Mouse (Mus musculus): ENCODE data around the gene Elp1. TPM values are rescaled to one million over a fixed set of nuclear protein-coding genes. Genes with fewer than 3 reads are reported as not detected.

The Elp1 gene
- polyA plus RNA-seq, 1 experiment from 2014 or later = 78.2 TPM

DNA sequence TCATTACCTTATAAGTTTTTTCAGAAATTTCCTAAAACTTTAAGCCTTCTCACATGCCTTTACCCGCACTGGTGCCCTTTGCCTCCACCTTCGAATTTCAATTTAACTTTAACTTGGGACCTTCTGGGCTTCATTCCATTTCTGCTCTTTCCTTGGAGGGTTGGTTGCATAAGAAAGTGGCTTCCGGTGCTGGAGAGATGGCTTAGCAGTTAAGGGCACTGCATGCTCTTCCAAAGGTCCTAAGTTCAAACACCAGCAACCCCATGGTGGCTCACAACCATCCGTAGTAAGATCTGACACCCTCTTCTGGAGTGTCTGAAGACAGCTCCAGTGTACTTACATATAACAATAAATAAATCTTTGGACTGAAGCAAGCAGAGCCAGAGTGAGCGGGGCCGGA is 78.9 kb downstream of the Elp1 start:
- no peaks in the 10 kb centered on the region for H3K9me3 ChIP-seq (replicated peaks; ENCODE audit: control insufficient read depth, low read length)
- no peak for ATAC-seq
- H3K27me3 ChIP-seq (replicated peaks; ENCODE audit: control insufficient read depth, insufficient read depth, low read length) = no peaks in the 10 kb centered on the region
- H3K4me1 ChIP-seq (ENCODE audit: control insufficient read depth, insufficient read depth, low read length) = no peaks in the 10 kb centered on the region
- H3K4me3 ChIP-seq (ENCODE audit: low read depth, low read length) = no peak overlapping the region
- H3K4me2 ChIP-seq (ENCODE audit: low read length) = no peak overlapping the region
- H3K9ac ChIP-seq (ENCODE audit: low read length) = no peak overlapping the region
- H3K27ac ChIP-seq (ENCODE audit: low read depth, low read length) = no peak overlapping the region
- DNase-seq (ENCODE audit: low spot score) = no peak
- 95% methylated on average over 6 of the region's 6 CpGs for WGBS
- H3K36me3 ChIP-seq (ENCODE audit: control insufficient read depth, insufficient read depth, low read length) = no peaks in the 10 kb centered on the region

DNA sequence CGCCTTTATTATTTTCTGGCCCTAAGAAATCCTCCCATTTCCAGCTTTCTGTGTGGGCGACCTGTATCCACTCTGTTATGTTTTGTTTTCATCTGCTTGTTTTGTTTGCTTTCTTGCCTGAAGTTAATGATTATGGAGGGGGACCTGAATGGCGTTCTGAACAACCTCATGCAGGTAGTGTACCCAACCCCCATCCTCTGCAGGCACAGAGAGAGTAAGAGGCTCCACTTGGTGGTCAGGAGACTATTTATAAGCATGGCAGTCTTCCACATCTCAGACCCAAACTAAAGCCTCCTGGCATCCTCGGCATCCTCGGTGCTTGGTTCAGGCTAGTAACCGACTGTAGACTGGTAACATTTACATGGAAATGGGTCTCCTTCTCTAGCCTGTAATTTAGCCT is 79.8 kb downstream of the Elp1 start:
- Histone ChIP-seq H3K4me3 (ENCODE audit: low read depth, low read length) (no peak overlapping the region), H3K4me1 (ENCODE audit: control insufficient read depth, insufficient read depth, low read length) (no peaks in the 10 kb centered on the region), H3K9me3 (replicated peaks; ENCODE audit: control insufficient read depth, low read length) (no peaks in the 10 kb centered on the region), H3K27me3 (replicated peaks; ENCODE audit: control insufficient read depth, insufficient read depth, low read length) (no peaks in the 10 kb centered on the region), H3K27ac (ENCODE audit: low read depth, low read length) (no peak overlapping the region), H3K9ac (ENCODE audit: low read length) (no peak overlapping the region), H3K4me2 (ENCODE audit: low read length) (no peak overlapping the region), H3K36me3 (ENCODE audit: control insufficient read depth, insufficient read depth, low read length) (no peaks in the 10 kb centered on the region)
- WGBS = 71% methylated on average over 6 of the region's 6 CpGs
- DNase-seq (ENCODE audit: low spot score) (no peak), ATAC-seq (no peak)

DNA sequence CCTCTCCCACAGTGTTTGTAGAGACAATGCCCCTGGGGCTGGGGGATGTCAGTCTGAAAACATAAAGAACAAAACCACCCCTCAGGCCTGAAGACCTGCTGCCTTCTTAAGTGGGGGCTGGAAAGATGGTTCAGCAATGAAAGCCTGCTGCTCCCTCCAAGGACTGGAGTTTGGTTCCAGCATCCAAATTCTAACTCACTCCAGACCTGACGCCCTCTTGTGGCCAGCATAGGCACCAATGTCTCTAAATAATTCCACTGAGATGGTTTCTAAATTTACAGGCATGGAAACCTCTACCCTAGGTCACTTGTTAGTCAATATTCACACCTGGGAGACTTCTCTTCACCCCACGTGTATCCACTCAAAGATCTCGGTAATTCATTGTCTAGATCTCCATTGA is 80.7 kb downstream of the Elp1 start:
- Histone ChIP-seq H3K9me3 (replicated peaks; ENCODE audit: control insufficient read depth, low read length) (no peaks in the 10 kb centered on the region), H3K4me1 (ENCODE audit: control insufficient read depth, insufficient read depth, low read length) (no peaks in the 10 kb centered on the region), H3K27me3 (replicated peaks; ENCODE audit: control insufficient read depth, insufficient read depth, low read length) (no peaks in the 10 kb centered on the region), H3K36me3 (ENCODE audit: control insufficient read depth, insufficient read depth, low read length) (no peaks in the 10 kb centered on the region), H3K4me2 (ENCODE audit: low read length) (no peak overlapping the region), H3K4me3 (ENCODE audit: low read depth, low read length) (no peak overlapping the region), H3K9ac (ENCODE audit: low read length) (no peak overlapping the region), H3K27ac (ENCODE audit: low read depth, low read length) (no peak overlapping the region)
- WGBS = 34% methylated on average over 3 of the region's 3 CpGs
- ATAC-seq (no peak), DNase-seq (ENCODE audit: low spot score) (peak; percentile 23)

DNA sequence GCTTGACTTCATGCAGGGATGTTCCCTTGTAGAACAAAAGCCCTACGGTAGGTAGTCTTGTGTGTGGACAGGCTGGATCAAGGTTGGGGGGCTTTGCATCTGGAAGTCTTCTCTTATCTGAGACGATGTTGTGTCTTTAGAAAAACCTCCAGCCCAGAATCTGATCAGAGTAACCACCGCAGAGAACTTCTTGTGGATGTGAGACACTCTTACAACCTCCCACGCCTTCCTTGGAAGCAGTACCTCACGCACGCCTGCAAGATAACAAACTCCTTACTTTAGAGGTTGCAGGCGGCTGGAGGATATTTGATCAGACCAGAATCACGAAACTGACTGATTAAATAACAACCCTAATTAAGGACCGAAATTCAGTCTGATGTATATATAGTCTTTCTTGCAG is 81.7 kb downstream of the Elp1 start:
- 91% methylated on average over 9 of the region's 9 CpGs for WGBS
- DNase-seq (ENCODE audit: low spot score) = no peak

DNA sequence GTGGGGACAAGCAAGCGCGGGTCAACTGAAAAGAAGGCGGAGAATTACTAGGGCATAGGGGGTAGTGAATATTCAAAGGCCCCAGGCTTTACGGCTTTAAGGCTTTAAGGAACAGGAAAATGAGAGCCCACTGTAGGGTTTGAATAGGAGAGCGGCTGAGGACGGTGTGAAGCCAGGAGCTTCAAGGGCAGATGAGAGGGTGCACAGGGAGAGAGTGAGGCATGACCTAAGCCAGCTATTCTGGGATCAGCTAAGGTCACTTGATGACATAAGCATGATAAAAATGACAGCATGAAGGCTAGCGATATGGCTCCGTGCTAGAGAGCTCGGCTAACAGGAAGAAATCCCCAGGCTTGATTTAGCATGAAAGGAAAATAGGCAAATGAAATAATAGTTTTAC is 82.7 kb downstream of the Elp1 start:
- 66% methylated on average over 9 of the region's 9 CpGs for WGBS
- DNase-seq (ENCODE audit: low spot score) (no peak), ATAC-seq (no peak)
- H3K4me3 ChIP-seq (ENCODE audit: low read depth, low read length) = no peak overlapping the region
- H3K27me3 ChIP-seq (replicated peaks; ENCODE audit: control insufficient read depth, insufficient read depth, low read length) = no peaks in the 10 kb centered on the region
- no peaks in the 10 kb centered on the region for H3K9me3 ChIP-seq (replicated peaks; ENCODE audit: control insufficient read depth, low read length)
- H3K4me1 ChIP-seq (ENCODE audit: control insufficient read depth, insufficient read depth, low read length) = no peaks in the 10 kb centered on the region
- no peak overlapping the region for H3K27ac ChIP-seq (ENCODE audit: low read depth, low read length)
- H3K36me3 ChIP-seq (ENCODE audit: control insufficient read depth, insufficient read depth, low read length) = no peaks in the 10 kb centered on the region
- H3K9ac ChIP-seq (ENCODE audit: low read length) = no peak overlapping the region
- H3K4me2 ChIP-seq (ENCODE audit: low read length) = no peak overlapping the region

More for the DNA sequence above, 81.7 kb downstream of the Elp1 start:
- H3K9ac ChIP-seq (ENCODE audit: low read length) = no peak overlapping the region
- ATAC-seq = no peak
- no peaks in the 10 kb centered on the region for H3K4me1 ChIP-seq (ENCODE audit: control insufficient read depth, insufficient read depth, low read length)
- H3K4me2 ChIP-seq (ENCODE audit: low read length) = no peak overlapping the region
- H3K9me3 ChIP-seq (replicated peaks; ENCODE audit: control insufficient read depth, low read length) = no peaks in the 10 kb centered on the region
- H3K27me3 ChIP-seq (replicated peaks; ENCODE audit: control insufficient read depth, insufficient read depth, low read length) = no peaks in the 10 kb centered on the region
- no peaks in the 10 kb centered on the region for H3K36me3 ChIP-seq (ENCODE audit: control insufficient read depth, insufficient read depth, low read length)
- no peak overlapping the region for H3K4me3 ChIP-seq (ENCODE audit: low read depth, low read length)
- H3K27ac ChIP-seq (ENCODE audit: low read depth, low read length) = no peak overlapping the region

DNA sequence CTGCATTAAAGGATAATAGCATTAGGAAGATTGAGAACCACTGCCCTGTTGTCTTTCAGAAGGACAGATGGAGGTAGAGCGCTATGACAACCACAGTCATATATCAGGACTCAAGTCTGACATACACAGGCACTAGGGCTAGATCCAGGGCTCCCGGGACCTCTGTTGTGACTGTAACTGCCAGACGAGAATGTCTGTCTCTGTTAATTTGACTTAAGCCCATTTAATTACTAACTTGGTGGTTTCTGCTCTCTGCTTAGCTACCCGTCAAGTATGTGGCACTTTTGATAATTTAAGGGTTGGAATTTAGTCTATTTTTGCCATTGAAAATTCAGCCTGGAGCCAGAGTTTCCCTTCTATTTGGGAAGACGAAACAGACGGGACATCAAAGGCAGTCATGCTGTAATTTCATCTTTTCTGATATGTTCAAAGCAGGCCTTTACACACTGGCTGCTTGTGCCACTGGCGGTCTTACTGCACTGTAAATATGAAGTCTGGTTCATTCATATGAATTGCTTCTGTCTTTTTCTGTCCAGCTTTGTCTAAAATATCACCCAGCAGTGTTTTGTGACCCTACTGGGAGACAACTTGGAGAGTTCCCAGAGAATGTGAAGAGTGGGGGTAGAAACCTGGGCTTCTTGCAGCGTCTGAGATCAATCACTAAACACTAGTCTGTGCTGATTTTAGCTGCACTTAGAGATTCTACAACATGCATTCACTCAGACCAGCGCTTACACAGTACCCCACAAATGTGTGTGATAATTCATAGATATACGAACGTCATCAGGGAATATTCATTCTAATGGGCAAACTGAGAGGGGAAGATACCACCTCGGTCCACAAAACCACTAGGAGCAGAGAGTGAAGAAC is 83.3 kb downstream of the Elp1 start:
- Histone ChIP-seq H3K9me3 (replicated peaks; ENCODE audit: control insufficient read depth, low read length) (no peaks in the 10 kb centered on the region), H3K27me3 (replicated peaks; ENCODE audit: control insufficient read depth, insufficient read depth, low read length) (no peaks in the 10 kb centered on the region), H3K4me3 (ENCODE audit: low read depth, low read length) (no peak overlapping the region), H3K36me3 (ENCODE audit: control insufficient read depth, insufficient read depth, low read length) (no peaks in the 10 kb centered on the region), H3K4me1 (ENCODE audit: control insufficient read depth, insufficient read depth, low read length) (no peaks in the 10 kb centered on the region), H3K27ac (ENCODE audit: low read depth, low read length) (no peak overlapping the region), H3K4me2 (ENCODE audit: low read length) (no peak overlapping the region), H3K9ac (ENCODE audit: low read length) (no peak overlapping the region)
- DNase-seq (ENCODE audit: low spot score) (peak; percentile 3), ATAC-seq (no peak)
- WGBS = 68% methylated on average over 12 of the region's 12 CpGs

DNA sequence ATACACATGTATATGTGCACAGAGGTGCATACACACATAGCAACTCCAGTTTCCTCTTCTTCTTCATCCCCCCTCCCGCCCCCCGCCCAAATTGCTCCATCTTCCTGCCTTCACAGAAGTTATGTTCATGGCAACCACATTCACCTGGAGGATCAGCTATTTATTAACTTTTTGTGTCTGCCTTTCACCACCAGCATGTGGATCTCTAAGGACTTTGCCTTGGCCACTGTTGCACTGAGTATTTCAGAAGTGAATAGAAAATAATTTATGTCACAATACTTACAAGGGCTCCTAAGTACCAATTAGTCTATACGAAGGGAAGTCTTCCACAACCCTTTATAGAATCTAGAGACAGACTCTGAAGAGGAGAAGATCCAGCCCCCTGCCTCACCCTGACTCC is 84.2 kb downstream of the Elp1 start:
- no peak overlapping the region for H3K4me3 ChIP-seq (ENCODE audit: low read depth, low read length)
- no peak overlapping the region for H3K27ac ChIP-seq (ENCODE audit: low read depth, low read length)
- ATAC-seq (no peak), DNase-seq (ENCODE audit: low spot score) (no peak)
- no peaks in the 10 kb centered on the region for H3K9me3 ChIP-seq (replicated peaks; ENCODE audit: control insufficient read depth, low read length)
- no peaks in the 10 kb centered on the region for H3K36me3 ChIP-seq (ENCODE audit: control insufficient read depth, insufficient read depth, low read length)
- 78% methylated on average over 3 of the region's 3 CpGs for WGBS
- no peak overlapping the region for H3K4me2 ChIP-seq (ENCODE audit: low read length)
- H3K27me3 ChIP-seq (replicated peaks; ENCODE audit: control insufficient read depth, insufficient read depth, low read length) = no peaks in the 10 kb centered on the region
- no peak overlapping the region for H3K9ac ChIP-seq (ENCODE audit: low read length)
- H3K4me1 ChIP-seq (ENCODE audit: control insufficient read depth, insufficient read depth, low read length) = no peaks in the 10 kb centered on the region

DNA sequence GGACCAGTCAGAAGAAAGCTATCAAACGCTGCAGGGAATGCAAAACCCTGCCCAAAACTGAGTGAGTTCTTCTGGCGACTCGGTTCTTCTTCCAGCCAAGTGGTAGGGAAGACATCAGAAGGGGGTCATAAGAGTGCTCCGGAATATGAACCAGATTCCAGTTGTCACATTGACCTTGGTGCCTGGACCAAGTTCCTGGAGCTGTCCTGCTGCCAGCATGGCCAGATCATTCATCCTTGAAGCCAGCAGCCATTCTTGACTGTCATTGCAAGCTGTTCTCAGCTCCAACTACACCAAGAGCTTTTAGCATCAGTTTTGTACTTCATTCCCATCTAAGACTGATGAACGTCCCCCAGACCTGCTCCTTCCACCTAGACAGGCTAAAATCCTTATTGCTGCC is 85.3 kb downstream of the Elp1 start:
- ATAC-seq (no peak), DNase-seq (ENCODE audit: low spot score) (no peak)
- Histone ChIP-seq H3K4me1 (ENCODE audit: control insufficient read depth, insufficient read depth, low read length) (no peaks in the 10 kb centered on the region), H3K9ac (ENCODE audit: low read length) (no peak overlapping the region), H3K27me3 (replicated peaks; ENCODE audit: control insufficient read depth, insufficient read depth, low read length) (no peaks in the 10 kb centered on the region), H3K27ac (ENCODE audit: low read depth, low read length) (no peak overlapping the region), H3K4me2 (ENCODE audit: low read length) (no peak overlapping the region), H3K36me3 (ENCODE audit: control insufficient read depth, insufficient read depth, low read length) (no peaks in the 10 kb centered on the region), H3K9me3 (replicated peaks; ENCODE audit: control insufficient read depth, low read length) (no peaks in the 10 kb centered on the region), H3K4me3 (ENCODE audit: low read depth, low read length) (no peak overlapping the region)
- 60% methylated on average over 5 of the region's 5 CpGs for WGBS

DNA sequence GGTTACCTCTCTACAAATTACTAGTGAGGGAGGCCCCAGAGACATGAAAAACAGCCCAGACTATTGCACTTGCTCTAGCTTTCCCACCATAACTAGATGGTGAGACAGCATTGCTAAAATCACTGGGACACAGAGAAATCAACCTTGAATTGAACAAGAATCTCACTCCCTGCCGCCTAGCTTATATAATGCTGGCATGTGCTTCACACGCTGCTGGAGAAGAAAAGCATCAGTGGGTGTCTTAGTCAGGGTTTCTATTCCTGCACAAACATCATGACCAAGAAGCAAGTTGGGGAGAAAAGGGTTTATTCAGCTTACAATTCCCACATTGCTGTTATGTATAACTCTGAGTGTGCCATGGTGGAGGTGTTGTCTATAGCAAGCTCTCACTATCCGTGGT is 89.0 kb downstream of the Elp1 start:
- DNase-seq (ENCODE audit: low spot score) (no peak), ATAC-seq (no peak)
- Histone ChIP-seq H3K9me3 (replicated peaks; ENCODE audit: control insufficient read depth, low read length) (no peaks in the 10 kb centered on the region), H3K4me1 (ENCODE audit: control insufficient read depth, insufficient read depth, low read length) (no peaks in the 10 kb centered on the region; the same call in 1 of the 2 replicates), H3K4me3 (ENCODE audit: low read depth, low read length) (no peak overlapping the region), H3K27me3 (replicated peaks; ENCODE audit: control insufficient read depth, insufficient read depth, low read length) (no peaks in the 10 kb centered on the region), H3K27ac (ENCODE audit: low read depth, low read length) (no peak overlapping the region), H3K9ac (ENCODE audit: low read length) (no peak overlapping the region), H3K36me3 (ENCODE audit: control insufficient read depth, insufficient read depth, low read length) (no peaks in the 10 kb centered on the region), H3K4me2 (ENCODE audit: low read length) (no peak overlapping the region)
- WGBS = 77% methylated on average over 3 of the region's 3 CpGs
